Mouse (Mus musculus): ENCODE data around the gene Gm5134.
"Not testable (repeated sequence)": the region's sequence is repeated elsewhere in the genome, so short reads cannot be mapped to it uniquely, and the experiment has no call there.

Gene Gm5134

DNA sequence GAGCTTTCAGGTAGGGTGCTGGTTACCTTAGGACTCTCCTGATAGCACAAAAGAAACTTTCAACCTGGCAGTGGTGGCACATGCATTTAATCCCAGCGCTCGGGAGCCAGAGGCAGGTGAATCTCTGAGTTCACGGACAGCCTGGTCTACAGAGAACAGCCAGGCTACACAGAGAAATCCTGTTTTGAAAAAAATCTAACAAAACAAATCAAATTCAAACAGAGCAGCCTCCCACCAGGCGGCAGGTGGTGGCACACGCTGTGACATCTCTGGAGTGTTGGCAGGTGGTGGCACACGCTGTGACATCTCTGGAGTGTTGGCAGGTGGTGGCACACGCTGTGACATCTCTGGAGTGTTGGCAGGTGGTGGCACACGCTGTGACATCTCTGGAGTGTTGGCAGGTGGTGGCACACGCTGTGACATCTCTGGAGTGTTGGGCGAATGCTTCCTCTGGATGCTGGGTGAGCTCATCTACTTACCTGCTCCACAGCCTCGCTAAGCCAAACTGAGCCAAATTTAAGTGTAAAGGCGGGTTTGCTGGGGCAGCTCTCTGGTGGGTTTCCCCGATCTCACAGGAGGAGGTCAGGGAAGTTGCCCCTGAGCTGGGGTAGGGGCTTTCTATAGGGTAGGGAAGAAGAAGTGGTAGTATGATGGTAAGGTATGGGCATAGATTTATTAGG is 40.4 kb downstream of the Gm5134 start:
- not testable (repeated sequence) for DNase-seq (ENCODE audit: low spot score in 2 of 2)

- DNase-seq (ENCODE audit: low spot score in 2 of 2), result no peak
These were observed 41.1 kb downstream of the Gm5134 start for GRCm38 (mm10) chr10:75995463-75995862.

DNA sequence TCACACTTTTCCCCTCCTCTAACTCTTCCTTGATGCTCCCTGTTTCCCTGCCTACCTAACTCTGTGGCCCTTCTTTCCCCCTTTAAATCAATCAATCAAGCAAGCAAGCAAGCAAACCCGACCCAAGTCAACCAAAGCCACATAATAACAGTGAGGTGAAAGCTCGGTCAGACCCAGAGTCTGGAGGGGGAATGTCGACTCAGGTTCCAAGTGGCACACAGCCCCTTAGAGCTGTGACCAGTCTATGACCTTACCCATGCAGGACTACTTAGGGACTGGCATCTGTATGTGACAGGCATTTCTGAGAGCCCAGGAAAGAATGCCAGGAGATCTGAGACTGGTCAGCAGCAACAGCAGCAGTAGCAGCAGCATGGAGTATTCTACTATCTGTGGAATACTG is 42.0 kb downstream of the Gm5134 start:
- no peak for DNase-seq (ENCODE audit: low spot score in 2 of 2)

DNA sequence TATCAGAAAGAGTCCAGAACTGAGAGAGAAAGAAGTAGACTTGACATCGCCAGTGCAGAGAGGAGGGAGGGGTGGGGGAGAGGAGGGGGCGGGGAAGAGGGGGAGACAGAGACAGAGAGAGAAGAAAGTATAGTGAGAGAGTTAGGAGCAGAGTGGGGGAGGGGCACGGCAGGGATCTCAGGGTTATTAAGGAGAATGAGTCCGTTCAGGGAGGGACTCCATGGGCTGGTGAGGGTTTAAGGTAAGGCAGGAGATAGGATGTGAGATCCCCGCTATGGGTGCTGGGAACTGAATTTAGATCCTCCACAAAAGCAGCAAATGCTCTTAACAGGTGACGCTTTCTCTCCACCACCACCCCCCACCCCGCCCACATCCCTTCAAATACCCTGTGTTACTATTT is 46.8 kb downstream of the Gm5134 start:
- DNase-seq (ENCODE audit: low spot score in 2 of 2), result no peak

- no peak for DNase-seq (ENCODE audit: low spot score in 2 of 2)
These were observed 47.8 kb downstream of the Gm5134 start for GRCm38 (mm10) chr10:76002101-76002521.

DNA sequence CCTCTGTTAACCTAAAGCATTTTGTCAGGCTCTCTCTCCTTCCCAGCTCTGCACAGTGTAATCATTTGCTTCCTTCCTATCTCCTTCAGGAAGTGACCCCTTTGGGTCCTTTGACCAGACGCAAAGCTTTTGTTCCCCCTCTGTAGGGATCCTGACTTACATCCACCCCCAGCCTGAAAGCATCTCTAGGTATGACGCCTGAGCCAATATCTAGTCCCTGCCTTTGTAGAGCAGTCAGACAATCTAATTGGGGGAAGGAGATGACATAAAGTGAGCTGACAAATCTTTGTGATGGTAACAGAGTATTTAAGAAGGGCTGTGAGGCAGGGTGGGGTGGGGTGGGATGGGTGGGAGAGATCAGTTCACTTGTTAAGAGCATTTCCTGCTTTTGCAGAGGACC is 48.3 kb downstream of the Gm5134 start:
- DNase-seq (ENCODE audit: low spot score in 2 of 2), result no peak

GRCm38 (mm10) chr10:76003221-76003620 is 48.9 kb downstream of the Gm5134 start:
- no peak for DNase-seq (ENCODE audit: low spot score in 2 of 2)

- no peak for DNase-seq (ENCODE audit: low spot score in 2 of 2)
These were observed 52.1 kb downstream of the Gm5134 start for GRCm38 (mm10) chr10:76006385-76006784.

- no peak for DNase-seq (ENCODE audit: low spot score in 2 of 2)
These were observed 55.5 kb downstream of the Gm5134 start for GRCm38 (mm10) chr10:76009812-76010211.

DNA sequence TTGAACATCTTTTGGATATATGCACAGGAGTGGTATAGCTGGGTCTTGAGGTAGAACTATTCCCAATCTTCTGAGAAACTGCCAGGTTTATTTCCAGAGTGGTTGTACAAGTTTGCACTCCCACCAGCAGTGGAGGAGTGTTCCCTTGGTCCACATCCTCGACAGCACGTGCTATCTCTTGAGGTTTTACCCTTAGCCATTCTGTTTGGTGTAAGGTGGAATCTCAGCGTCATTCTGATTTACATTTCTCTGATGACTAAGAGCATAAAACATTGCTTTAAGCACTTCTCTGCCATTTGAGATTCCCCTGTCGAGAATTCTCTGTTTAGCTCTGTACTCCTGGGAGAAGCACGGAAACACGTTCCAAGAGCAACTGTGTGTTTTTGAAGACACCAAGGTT is 58.6 kb downstream of the Gm5134 start:
- DNase-seq (ENCODE audit: low spot score in 2 of 2), result no peak

GRCm38 (mm10) chr10:76016886-76017285 is 62.6 kb downstream of the Gm5134 start:
- DNase-seq (ENCODE audit: low spot score in 2 of 2), result no peak

DNA sequence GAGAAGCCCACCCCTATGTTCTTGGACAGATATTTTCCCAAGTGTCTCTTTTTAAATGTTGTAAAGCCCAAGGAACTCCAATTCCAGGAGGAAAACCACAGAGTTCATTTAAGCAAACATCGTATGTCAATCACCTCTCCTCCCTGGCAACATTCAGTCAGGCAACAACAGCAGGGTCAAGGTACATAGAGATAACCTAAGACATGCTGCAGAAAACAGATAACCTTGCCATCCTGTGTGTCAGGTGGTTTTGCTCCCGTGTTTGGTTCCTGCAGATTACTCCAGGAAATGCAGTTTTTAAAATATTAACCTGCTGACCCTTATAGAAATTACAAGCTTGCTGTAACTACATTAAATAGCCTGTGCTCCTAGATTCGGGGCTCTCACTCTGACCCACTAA is 67.4 kb downstream of the Gm5134 start:
- DNase-seq (ENCODE audit: low spot score in 2 of 2), result no peak

GRCm38 (mm10) chr10:76023921-76024320 is 69.6 kb downstream of the Gm5134 start:
- DNase-seq (ENCODE audit: low spot score in 2 of 2), result no peak

DNA sequence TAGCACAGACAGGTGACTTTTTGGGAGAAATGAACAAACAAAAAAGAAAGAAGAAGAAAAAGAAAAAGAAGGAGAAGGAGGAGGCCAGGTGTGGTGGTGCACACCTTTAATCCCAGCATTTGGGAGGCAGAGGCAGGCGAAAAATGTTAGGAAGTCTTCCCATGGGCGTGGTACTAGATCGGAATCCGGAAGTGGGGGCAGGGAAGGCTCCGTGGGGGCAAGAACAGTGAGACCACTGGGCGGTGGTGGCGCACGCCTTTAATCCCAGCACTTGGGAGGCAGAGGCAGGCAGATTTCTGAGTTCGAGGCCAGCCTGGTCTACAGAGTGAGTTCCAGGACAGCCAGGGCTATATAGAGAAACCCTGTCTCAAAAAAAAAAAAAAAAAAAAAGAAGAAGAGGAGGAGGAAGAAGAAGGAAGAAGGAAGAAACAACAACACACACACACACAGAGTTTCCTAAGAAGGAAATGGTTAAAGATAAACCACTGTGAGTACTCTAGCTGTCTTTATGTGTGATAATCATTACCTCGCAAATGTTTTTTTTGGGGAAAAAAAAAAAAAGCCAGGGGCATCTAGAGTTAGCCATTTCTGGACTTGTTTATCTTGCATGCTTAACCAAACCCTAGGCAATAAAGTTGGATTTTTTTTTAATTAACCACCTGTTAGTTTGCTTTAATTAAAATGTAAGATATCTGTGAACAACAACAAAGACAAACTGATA is 71.3 kb downstream of the Gm5134 start:
- DNase-seq (ENCODE audit: low spot score in 2 of 2), result no peak

DNA sequence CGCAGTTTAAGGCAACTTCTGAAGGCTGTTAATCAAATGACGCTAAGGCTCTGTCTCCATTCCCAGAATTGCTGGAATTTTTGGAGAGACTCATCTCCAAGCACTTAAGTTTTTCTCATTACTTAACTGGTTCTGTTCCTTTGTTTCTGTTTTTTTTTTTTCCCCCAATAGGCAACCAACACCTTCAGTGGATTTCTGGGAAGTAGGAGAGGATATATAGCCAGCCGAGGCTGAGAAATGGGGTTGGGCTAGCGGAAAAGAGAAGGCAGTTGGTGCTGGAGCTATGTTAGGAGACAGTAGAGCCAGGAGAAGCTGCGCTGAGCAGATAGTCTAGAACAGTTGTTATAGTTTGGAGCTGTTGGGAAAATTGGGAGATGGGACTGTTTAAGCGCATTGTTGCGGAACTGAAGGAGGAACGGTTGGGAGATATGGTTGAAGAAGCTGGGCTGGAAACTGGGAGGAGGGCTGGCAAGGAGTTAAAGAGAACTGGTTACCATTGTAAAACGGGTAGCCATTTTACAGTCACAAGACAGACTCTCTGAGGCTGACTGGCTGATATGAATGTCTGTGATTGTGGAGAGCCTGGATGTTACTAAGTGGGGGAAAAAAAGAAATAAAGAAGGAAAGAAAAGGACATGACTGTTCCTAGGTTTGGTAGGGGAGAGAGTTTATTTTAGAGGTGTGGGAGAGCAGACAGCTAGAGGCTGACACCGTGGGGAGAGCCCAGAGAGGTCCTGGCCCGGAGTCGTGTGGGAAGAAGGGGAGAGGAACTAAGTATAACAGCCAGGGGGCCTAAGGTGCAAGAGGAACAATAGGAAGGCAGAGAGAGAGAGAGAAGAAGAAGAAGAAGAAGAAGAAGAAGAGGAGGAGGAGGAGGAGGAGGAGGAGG is 73.1 kb downstream of the Gm5134 start:
- DNase-seq (ENCODE audit: low spot score in 2 of 2), result no peak

GRCm38 (mm10) chr10:76028016-76028366 is 73.7 kb downstream of the Gm5134 start:
- no peak for DNase-seq (ENCODE audit: low spot score in 2 of 2)

DNA sequence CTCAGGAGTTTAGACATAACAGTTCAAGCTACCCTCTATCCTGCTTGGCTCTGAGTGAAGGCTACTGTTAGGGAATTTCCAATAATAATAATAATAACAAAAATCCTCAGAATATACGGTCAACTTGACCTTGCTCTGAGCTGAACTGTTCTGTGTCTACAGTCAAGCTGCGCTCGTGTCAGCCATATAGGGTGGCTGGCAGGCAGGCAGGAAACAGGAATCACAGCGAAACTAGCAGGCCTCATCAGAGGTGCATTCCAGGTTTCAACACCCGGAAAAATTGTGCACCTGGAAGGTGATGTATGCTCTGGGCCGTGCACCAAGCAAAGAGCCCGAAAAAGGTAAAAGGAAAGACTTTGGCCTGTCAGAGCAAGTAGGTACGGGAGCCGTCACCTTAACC is 74.1 kb downstream of the Gm5134 start:
- DNase-seq (ENCODE audit: low spot score in 2 of 2), result no peak

DNA sequence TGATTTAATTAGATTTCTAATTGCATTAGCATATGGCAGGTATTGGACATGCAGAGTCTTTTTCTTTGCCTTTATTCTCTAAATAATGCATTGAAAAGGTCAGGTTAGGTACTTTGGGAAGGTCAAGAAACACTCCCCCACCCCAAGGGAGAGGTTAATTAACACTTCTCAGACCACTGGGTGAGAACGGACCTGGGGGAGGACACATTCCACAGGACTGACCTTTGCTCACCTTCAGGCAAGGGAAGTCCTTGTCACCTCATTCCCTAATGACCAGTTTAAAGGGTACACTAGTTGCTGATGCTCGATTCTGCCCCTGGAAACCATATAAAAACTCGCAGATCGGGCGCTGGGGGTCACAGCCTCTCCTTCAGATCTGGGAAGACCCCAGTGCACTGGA is 75.0 kb downstream of the Gm5134 start:
- no peak for DNase-seq (ENCODE audit: low spot score in 2 of 2)

DNA sequence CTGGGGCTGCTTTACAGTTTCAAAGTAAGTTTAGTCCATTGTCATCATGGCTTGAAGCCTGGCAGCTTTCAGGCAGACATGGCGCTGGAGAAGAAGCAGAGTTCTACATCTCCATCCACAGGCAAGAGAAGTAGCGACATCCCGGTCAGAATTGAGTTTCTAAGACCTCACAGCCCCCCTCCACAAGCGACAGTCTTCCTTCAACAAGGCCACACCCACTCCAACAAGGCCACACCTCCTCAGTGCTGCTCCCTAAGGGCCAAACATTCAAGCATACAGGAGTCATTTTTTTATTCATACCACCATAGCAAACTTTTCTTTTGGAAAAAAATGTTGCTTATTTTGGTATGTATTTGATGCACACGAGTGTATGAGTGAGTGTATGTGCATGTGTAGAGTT is 76.2 kb downstream of the Gm5134 start:
- no peak for DNase-seq (ENCODE audit: low spot score in 2 of 2)

GRCm38 (mm10) chr10:76031511-76032401 is 77.4 kb downstream of the Gm5134 start:
- DNase-seq (ENCODE audit: low spot score in 2 of 2), result no peak

DNA sequence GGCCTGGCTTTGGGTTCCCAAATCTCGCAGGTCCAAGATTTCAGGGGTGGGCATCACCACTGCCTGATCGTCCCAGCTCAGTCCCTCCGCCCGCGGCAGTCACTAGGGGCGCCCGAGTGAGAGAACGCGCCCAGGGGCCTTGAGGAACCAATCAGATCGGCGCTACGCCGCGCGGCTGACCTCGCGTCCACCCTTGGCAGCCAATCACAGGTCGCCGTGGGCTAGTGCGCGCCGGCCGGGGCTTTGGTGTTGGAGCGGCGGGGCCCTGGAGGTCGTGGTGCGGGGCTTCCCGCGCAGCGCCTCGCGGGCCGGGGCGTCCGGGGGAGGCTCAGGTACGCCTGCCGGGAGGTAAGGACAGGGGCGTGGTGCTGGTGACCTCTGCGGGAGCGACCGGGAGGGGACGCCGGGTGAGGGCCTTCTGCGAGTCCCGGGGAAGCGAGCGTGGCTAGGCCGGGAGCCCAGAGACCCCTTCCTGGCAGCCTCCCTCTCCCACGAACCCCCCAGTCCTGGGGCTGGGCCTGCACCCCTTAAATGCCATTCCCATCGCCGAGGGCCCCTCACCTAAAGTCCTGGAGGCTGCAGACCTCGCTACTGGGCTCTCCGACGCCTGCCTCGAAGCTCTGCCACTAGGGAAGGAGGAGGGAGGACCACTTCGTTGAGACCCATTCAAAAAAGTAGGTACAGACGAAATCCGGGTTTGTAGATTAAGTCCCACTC is 78.2 kb downstream of the Gm5134 start, which contains the start of gene Zfp280b:
Gene Zfp280b (plus strand): TSS at position 249 of the 717 bp plus-strand sequence.
- DNase-seq (ENCODE audit: low spot score in 2 of 2), result peak; percentile 92

Measured in heart, adult 9 months (tissue).